Mouse (Mus musculus) limb, embryonic 11.5 days (tissue): ENCODE results near the gene Hpca. TPM values are rescaled to one million over a fixed set of nuclear protein-coding genes. Genes with fewer than 3 reads are reported as not detected.

ENCODE experiments used
- ATAC-seq: fragments of 200-750 bp; cut with Nextera tagmentation; 2 replicates; pipeline ENCODE4 v1.8.0; 2017; ENCODE audit warnings: low read depth; ENCODE audit not compliant: insufficient number of reproducible peaks, low FRiP score, low TSS enrichment
- DNase-seq: peaks from one replicate; pipeline ENCODE4 v3.0.0-alpha.2; 2015; ENCODE audit warnings: low spot score
- H3K27ac ChIP-seq: fragments of 300-500 bp; sonication (generic); replicated peaks from 2 replicates; pipeline ENCODE4 v1.5.1; 2014; ENCODE audit warnings: low read depth, mild to moderate bottlenecking, low read length
- H3K27me3 ChIP-seq: fragments of 300-500 bp; sonication (generic); 2 replicates; pipeline ENCODE4 v1.6.1; 2014; ENCODE audit warnings: mild to moderate bottlenecking, low read length, mixed read lengths; ENCODE audit not compliant: control insufficient read depth, insufficient read depth
- H3K36me3 ChIP-seq: fragments of 300-500 bp; sonication (generic); 2 replicates; pipeline ENCODE4 v1.6.1; 2014; ENCODE audit warnings: mild to moderate bottlenecking, low read length, moderate library complexity, mixed read lengths; ENCODE audit not compliant: control insufficient read depth, insufficient read depth
- H3K4me1 ChIP-seq: fragments of 300-500 bp; sonication (generic); 2 replicates; pipeline ENCODE4 v1.6.1; 2014; ENCODE audit warnings: low read length, mixed read lengths; ENCODE audit not compliant: control insufficient read depth, insufficient read depth
- H3K4me2 ChIP-seq: fragments of 300-500 bp; sonication (generic); 2 replicates; pipeline ENCODE4 v1.6.1; 2014; ENCODE audit warnings: low read depth, mild to moderate bottlenecking, moderate library complexity; ENCODE audit not compliant: severe bottlenecking
- H3K4me3 ChIP-seq: fragments of 300-500 bp; sonication (generic); 2 replicates; pipeline ENCODE4 v1.5.1; 2014; ENCODE audit warnings: low read depth, low read length
- H3K9ac ChIP-seq: fragments of 300-500 bp; sonication (generic); 2 replicates; pipeline ENCODE4 v1.6.1; 2014; ENCODE audit warnings: mild to moderate bottlenecking, low read length
- H3K9me3 ChIP-seq: fragments of 300-500 bp; sonication (generic); 2 replicates; pipeline ENCODE4 v1.6.1; 2016; ENCODE audit warnings: low read length; ENCODE audit not compliant: control insufficient read depth
- WGBS: fragments of 180-500 bp; shearing (Covaris S2); extraction: QIAGEN DNeasy Blood & Tissue Kit; methylation state at CpG from one replicate; pipeline ENCODE4 v1.1.7; 2014; 5-methylcytosine and 5-hydroxymethylcytosine counted together
- polyA plus RNA-seq: library from polyadenylated mRNA; unstranded; fragments of >200 nt; fragmentation: Nextera tagmentation; extraction: Ambion mirVana; gene quantifications from 2 replicates; pipeline ENCODE4 v1.2.1, GENCODE M21; 2014

Hpca gene
- polyA plus RNA-seq, 1 experiment from 2014 or later, result 0.19 TPM

DNA sequence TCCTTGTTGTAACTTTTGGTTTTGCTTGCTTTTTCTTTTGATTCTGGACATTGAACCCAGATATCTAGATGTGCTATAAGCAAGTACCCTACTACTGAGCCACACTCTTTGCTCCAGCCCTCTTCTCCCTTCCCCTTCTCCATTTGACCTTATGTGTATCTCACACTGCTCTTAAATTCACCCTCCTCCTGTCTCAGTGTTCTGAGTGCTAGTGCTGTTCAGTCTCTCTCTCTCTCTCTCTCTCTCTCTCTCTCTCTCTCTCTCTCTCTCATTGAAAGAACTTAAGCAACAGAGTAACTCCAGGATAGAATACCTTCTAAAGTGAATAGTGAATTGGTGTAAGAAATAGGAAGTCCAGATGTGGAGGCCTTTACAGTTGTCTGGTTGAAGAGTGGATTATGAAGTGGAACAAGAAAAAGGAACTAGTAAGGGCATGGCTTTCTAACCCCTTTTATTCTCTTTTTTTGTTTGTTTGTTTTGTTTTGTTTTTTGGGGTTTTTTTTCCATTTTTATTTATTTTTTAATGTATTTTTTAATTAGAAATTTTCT lies 56.1 kb downstream of the Hpca start:
- Histone ChIP-seq H3K27ac (no peak overlapping the region), H3K4me2 (no peak overlapping the region), H3K4me1 (no peaks in the 10 kb centered on the region), H3K9ac (no peak overlapping the region), H3K4me3 (no peak overlapping the region), H3K9me3 (no peaks in the 10 kb centered on the region), H3K36me3 (no peaks in the 10 kb centered on the region), H3K27me3 (no peaks in the 10 kb centered on the region)
- no peak for DNase-seq
- no peak for ATAC-seq

DNA sequence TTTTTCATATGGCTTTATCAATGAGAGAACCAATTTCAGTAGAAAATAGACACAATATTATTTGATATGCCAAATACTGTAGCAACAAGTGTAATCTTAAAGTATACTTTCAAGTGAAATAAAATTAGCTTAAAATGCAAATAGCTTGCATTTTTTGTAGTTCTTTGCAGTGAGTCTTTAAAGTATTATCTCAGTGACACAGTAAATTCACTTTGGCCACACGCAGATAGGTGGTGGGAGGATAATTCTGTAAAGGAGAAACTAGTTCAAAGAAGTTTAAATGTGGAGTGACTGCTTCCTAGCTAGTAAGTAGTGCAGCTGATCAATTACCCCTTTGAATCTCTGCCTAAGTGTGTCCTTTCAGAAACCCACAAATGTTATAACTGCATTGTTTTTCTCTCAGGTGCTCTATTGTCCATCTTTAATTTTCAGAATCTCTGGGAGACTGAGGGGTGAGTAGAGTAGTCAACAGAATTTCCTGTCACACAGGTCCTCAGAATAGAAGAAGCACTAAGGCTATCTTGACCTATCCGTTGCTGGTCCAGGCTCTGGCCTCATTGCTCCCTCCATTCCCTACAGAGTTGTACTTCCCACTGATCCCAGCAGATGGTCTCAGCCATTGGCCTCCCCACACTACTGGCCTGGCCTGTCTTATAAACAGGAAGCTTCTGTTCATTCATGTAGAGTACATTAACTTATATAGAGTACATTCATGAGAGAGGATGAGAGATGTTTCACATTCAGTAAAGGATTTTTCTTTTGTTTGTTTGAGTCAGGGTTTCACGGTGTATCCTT lies 59.4 kb downstream of the Hpca start:
- Histone ChIP-seq H3K36me3 (no peaks in the 10 kb centered on the region), H3K9me3 (no peaks in the 10 kb centered on the region), H3K27me3 (no peaks in the 10 kb centered on the region), H3K4me1 (peaks cover 10% of the 10 kb centered on the region), H3K9ac (no peak overlapping the region), H3K4me3 (no peak overlapping the region), H3K27ac (no peak overlapping the region), H3K4me2 (no peak overlapping the region)
- DNase-seq (no peak), ATAC-seq (no peak)
- WGBS, result 82% methylated on average over 3 of the region's 3 CpGs

Other genes starting within 250 kb of the Hpca start
- gene Trim62, start 238.5 kb downstream of the Hpca start, polyA plus RNA-seq, result 10.3 and 11.7 TPM in 2 replicates
- 14.9 and 15.4 TPM in 2 replicates for gene Azin2, start 159.6 kb downstream of the Hpca start, polyA plus RNA-seq
- gene Ak2, start 130.1 kb downstream of the Hpca start, polyA plus RNA-seq, result 176 and 182 TPM in 2 replicates
- gene Rnf19b, start 63.8 kb downstream of the Hpca start, polyA plus RNA-seq, result 9.6 and 9.8 TPM in 2 replicates
- gene Tmem54, start 16.5 kb downstream of the Hpca start, polyA plus RNA-seq, result 4.3 and 4.6 TPM in 2 replicates
- gene Fndc5, start 15.0 kb upstream of the Hpca start, polyA plus RNA-seq, result 3.7 and 4.5 TPM in 2 replicates
- gene S100pbp, start 67.7 kb upstream of the Hpca start, polyA plus RNA-seq, result 30.5 and 32.3 TPM in 2 replicates
- 83.1 and 84.8 TPM in 2 replicates for gene Yars, start 67.7 kb upstream of the Hpca start, polyA plus RNA-seq
- 3.7 and 4.2 TPM in 2 replicates for gene C77080, start 139.4 kb upstream of the Hpca start, polyA plus RNA-seq
- 0.47 and 0.59 TPM in 2 replicates for gene Sync, start 165.6 kb upstream of the Hpca start, polyA plus RNA-seq
- 608 and 644 TPM in 2 replicates for gene Rbbp4, start 213.3 kb upstream of the Hpca start, polyA plus RNA-seq
- gene Zbtb8os, start 213.7 kb upstream of the Hpca start, polyA plus RNA-seq, result 42.5 and 53.3 TPM in 2 replicates